ENCODE assay signal across 15 mouse cellular contexts in genomic region chr15:102705226-102705894, GRCm38 (mm10). TPM values are rescaled to one million over a fixed set of nuclear protein-coding genes. Genes with fewer than 3 reads are reported as not detected.
A peak's percentile ranks its signal among the peaks of the same experiment; 100 is the strongest.
DNase-seq lines count a peak whose midpoint lies in the region; ATAC-seq lines count a peak whose summit lies in the region.
"Had no signal": no experiment of that assay in that cellular context is flagged by ENCODE, and none has a peak within 500 bp of the region (broad histone marks: within the 10 kb centered on the region; RNA-seq: fewer than 3 reads in every experiment).

No protein-coding gene starts in this region.

- ATAC-seq in kidney, embryonic 16.5 days (ENCODE audit: low FRiP score, low TSS enrichment) = 0 out of 2 replicates have a peak, but pooled peaks have one; percentile 47
- ATAC-seq in limb, embryonic 12.5 days (ENCODE audit: insufficient number of reproducible peaks, insufficient read depth, low FRiP score, low TSS enrichment, low read depth) = peak; percentile 17; the same call in 1 of the 2 replicates
- ATAC-seq in monocyte, adult 5-6 weeks (replicated peaks; ENCODE audit: insufficient number of reproducible peaks, low FRiP score, low TSS enrichment, poor library complexity, severe bottlenecking) = no peak
- ATAC-seq: lung, postnatal 0 days had no signal

- no peaks in the 10 kb centered on the region for H3K9me3 ChIP-seq in kidney, embryonic 16.5 days (ENCODE audit: low read length)
- H3K9me3 ChIP-seq in limb, embryonic 12.5 days = no peaks in the 10 kb centered on the region
- H3K9me3 ChIP-seq: embryonic facial prominence, embryonic 13.5 days; heart, embryonic 15.5 days; stomach, embryonic 15.5 days had no signal

- peaks cover 29% of the 10 kb centered on the region for H3K36me3 ChIP-seq in kidney, embryonic 16.5 days (ENCODE audit: insufficient read depth, low read length)
- peaks cover 32% of the 10 kb centered on the region for H3K36me3 ChIP-seq in limb, embryonic 12.5 days

- H3K27ac ChIP-seq in kidney, embryonic 16.5 days (ENCODE audit: low read length) = no peak overlapping the region
- 0 out of 2 replicates have a peak overlapping the region, but pooled peaks have one; percentile 37 for H3K27ac ChIP-seq in limb, embryonic 12.5 days
- H3K27ac ChIP-seq: embryonic facial prominence, embryonic 13.5 days; heart, embryonic 15.5 days; stomach, embryonic 15.5 days had no signal

- H3K4me1 ChIP-seq in kidney, embryonic 16.5 days (ENCODE audit: insufficient read depth, low read length) = peaks cover 12% of the 10 kb centered on the region; the same call in 1 of the 2 replicates
- peaks cover 16% of the 10 kb centered on the region for H3K4me1 ChIP-seq in limb, embryonic 12.5 days (replicated peaks)
- H3K4me1 ChIP-seq: heart, embryonic 15.5 days; stomach, embryonic 15.5 days had no signal

- 21% methylated on average over 9 of the region's 9 CpGs for WGBS in kidney, embryonic 16.5 days
- WGBS in limb, embryonic 12.5 days = 19% methylated on average over 9 of the region's 9 CpGs

- no peak overlapping the region for H3K4me3 ChIP-seq in kidney, embryonic 16.5 days (ENCODE audit: low read length)
- H3K4me3 ChIP-seq in limb, embryonic 12.5 days (replicated peaks) = no peak overlapping the region
- H3K4me3 ChIP-seq: embryonic facial prominence, embryonic 13.5 days; heart, embryonic 15.5 days; stomach, embryonic 15.5 days had no signal

- DNase-seq in kidney, adult 11 months = no peak
- peak; percentile 19 for DNase-seq in right cerebral cortex, postnatal 4 days
- DNase-seq in right cerebral cortex, postnatal 14 days = no peak
- no peak for DNase-seq in urinary bladder, postnatal 25 days (ENCODE audit: low spot score)
- DNase-seq: adrenal gland, postnatal 36 days; cerebellum, adult 2 months; kidney, adult 8-10 months; right cerebral cortex, postnatal 25 days had no signal

- H3K9ac ChIP-seq in kidney, embryonic 16.5 days (replicated peaks; ENCODE audit: low read length) = no peak overlapping the region
- H3K9ac ChIP-seq in limb, embryonic 12.5 days (replicated peaks) = no peak overlapping the region
- H3K9ac ChIP-seq: embryonic facial prominence, embryonic 13.5 days; heart, embryonic 15.5 days; stomach, embryonic 15.5 days had no signal

- no peak overlapping the region for H3K4me2 ChIP-seq in kidney, embryonic 16.5 days (replicated peaks; ENCODE audit: low read depth, low read length)
- peak overlapping the region; percentile 24 for H3K4me2 ChIP-seq in limb, embryonic 12.5 days
- H3K4me2 ChIP-seq: embryonic facial prominence, embryonic 13.5 days; heart, embryonic 15.5 days; stomach, embryonic 15.5 days had no signal

- H3K27me3 ChIP-seq in kidney, embryonic 16.5 days (ENCODE audit: insufficient read depth, low read length) = 0 out of 2 replicates have a peak, but pooled peaks cover 2% of the 10 kb centered on the region
- H3K27me3 ChIP-seq in limb, embryonic 12.5 days = peaks cover 26% of the 10 kb centered on the region
- H3K27me3 ChIP-seq: stomach, embryonic 15.5 days had no signal

RNA-seq across cellular contexts. Expression of gene Calcoco1, which starts 16.6 kb away (rescaled TPM):
- 60.4 and 63.2 TPM in 2 replicates for polyA plus RNA-seq in kidney, embryonic 16.5 days (2015; fragmentation: Nextera tagmentation; extraction: Ambion mirVana)
- 43.0 and 49.4 TPM in 2 replicates for polyA plus RNA-seq in limb, embryonic 12.5 days (2016; fragmentation: Nextera tagmentation; extraction: Ambion mirVana)
- total RNA-seq in monocyte, adult 5-6 weeks (2017) = 34.7 to 46.4 TPM (median 44.7 TPM) in 3 replicates

RNA-seq across cellular contexts. Expression of gene Atp5g2, which starts 33.2 kb away (rescaled TPM):
- 60.1 and 74.0 TPM in 2 replicates for polyA plus RNA-seq in kidney, embryonic 16.5 days (2015; fragmentation: Nextera tagmentation; extraction: Ambion mirVana)
- polyA plus RNA-seq in limb, embryonic 12.5 days (2016; fragmentation: Nextera tagmentation; extraction: Ambion mirVana) = 61.4 and 72.9 TPM in 2 replicates
- 6.6 to 11.6 TPM (median 11.3 TPM) in 3 replicates for total RNA-seq in monocyte, adult 5-6 weeks (2017)
